Mouse (Mus musculus): ENCODE data around the gene Rnf187. TPM values are rescaled to one million over a fixed set of nuclear protein-coding genes. Genes with fewer than 3 reads are reported as not detected.

Rnf187 gene
- total and polyA plus RNA-seq, 3 experiments, result 280 to 3,830 (median 337) TPM

DNA sequence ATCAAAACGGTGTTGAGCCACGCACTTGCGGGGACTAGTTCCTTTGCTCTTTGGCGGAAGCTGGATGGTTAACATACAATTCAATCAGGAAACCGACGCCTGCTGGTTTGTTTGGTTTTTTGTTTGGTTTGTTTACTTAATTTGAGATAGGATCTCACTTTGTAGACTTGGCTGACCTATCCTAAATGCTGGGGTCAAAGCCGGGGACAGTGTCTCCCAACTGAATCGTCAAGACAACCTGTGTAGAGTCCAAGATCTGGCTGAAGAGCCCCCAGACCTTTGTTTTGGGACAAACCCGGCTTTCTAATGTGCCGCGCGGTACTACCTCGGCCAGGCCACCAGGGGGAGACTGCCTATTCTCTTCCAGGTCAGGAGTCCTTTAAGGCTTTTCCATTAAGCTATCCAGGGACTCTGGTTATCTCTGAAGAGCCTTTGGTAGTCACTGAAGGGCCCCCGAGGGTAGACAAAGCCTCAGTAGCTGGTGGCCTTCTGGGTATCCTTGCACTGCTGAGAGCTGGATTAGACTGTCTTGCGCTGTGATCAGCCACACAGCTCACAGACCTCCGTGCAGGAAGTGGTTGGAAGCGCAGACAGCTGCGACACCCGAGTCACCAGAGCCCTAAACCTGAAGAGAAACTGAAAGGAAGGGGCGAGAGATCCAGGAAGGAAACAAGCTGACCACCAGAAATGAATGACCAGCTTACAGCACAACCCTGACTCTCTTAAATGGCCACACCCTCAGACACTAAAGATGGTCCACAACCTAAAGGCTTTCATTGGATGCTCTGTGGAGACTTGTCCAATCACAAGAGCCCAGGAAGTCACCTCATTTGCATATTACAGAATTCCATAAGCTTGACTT, 10.7 kb downstream of the Rnf187 start (continued):
- TF ChIP-seq CTCF (IDR thresholded peaks at IDR 0.05 in 2 of 3, conservative IDR thresholded peaks at IDR 0.05 in 1 of 3; ENCODE audit: control insufficient read depth in 1 of 3, insufficient read depth in 1 of 3, low read depth in 2 of 3, low read length in 3 of 3, poor library complexity in 1 of 3, severe bottlenecking in 1 of 3) (peak; percentile 65 to 82 (median 74)), GATA1 (IDR thresholded peaks at IDR 0.05; ENCODE audit: low read depth, low read length) (0 out of 2 replicates have a peak, but pooled peaks have one; percentile 13), NELFE (IDR thresholded peaks at IDR 0.05; ENCODE audit: low read depth, low read length) (peak; percentile 73), CHD2 (IDR thresholded peaks at IDR 0.05; ENCODE audit: low read length) (peak; percentile 80), KAT2A (conservative IDR thresholded peaks at IDR 0.05; ENCODE audit: low read depth, low read length) (no peak), POLR2AphosphoS2 (IDR thresholded peaks at IDR 0.05; ENCODE audit: low read length) (peak; percentile 65; the same call in 1 of the 2 replicates), MYB (IDR thresholded peaks at IDR 0.05; ENCODE audit: low read depth, low read length) (no peak), NRF1 (IDR thresholded peaks at IDR 0.05; ENCODE audit: insufficient read depth, low read depth, low read length, poor library complexity, severe bottlenecking) (no peak), EP300 (IDR thresholded peaks at IDR 0.05; ENCODE audit: low read depth in 1 of 2, low read length in 2 of 2) (peak in 1 of 2 experiments; percentile 3; a peak in 1 of 4 replicates), POLR2A (IDR thresholded peaks at IDR 0.05; ENCODE audit: control insufficient read depth in 1 of 2, insufficient read depth in 1 of 2, low read depth in 1 of 2, low read length in 2 of 2, poor library complexity in 1 of 2) (peak in 1 of 2 experiments; percentile 82; a peak in 2 of 4 replicates), E2F4 (IDR thresholded peaks at IDR 0.05; ENCODE audit: borderline replicate concordance, low read depth, low read length) (0 out of 2 replicates have a peak, but pooled peaks have one; percentile 24), ELF1 (IDR thresholded peaks at IDR 0.05; ENCODE audit: low read depth, low read length) (no peak), SIN3A (IDR thresholded peaks at IDR 0.05; ENCODE audit: low read length) (peak; percentile 50), ZC3H11A (IDR thresholded peaks at IDR 0.05; ENCODE audit: low read depth, low read length) (0 out of 2 replicates have a peak, but pooled peaks have one; percentile 4), MXI1 (IDR thresholded peaks at IDR 0.05; ENCODE audit: low read depth, low read length) (peak; percentile 58; the same call in 1 of the 2 replicates), ZMIZ1 (IDR thresholded peaks at IDR 0.05; ENCODE audit: low read depth, low read length) (peak; percentile 87), TAL1 (IDR thresholded peaks at IDR 0.05; ENCODE audit: low read length) (no peak), RAD21 (IDR thresholded peaks at IDR 0.05; ENCODE audit: low read depth, low read length) (peak; percentile 40), TCF12 (IDR thresholded peaks at IDR 0.05; ENCODE audit: low read depth, low read length) (peak; percentile 62), RCOR1 (IDR thresholded peaks at IDR 0.05; ENCODE audit: low read depth, low read length) (no peak; the same call in 1 of the 2 replicates)

GRCm38 (mm10) chr11:58927053-58927452, 11.7 kb downstream of the Rnf187 start:
- H3K9me3 ChIP-seq (replicated peaks; ENCODE audit: insufficient read depth, low read length), result no peaks in the 10 kb centered on the region
- H3K36me3 ChIP-seq (ENCODE audit: control insufficient read depth in 1 of 2, insufficient read depth in 2 of 2, low read length in 2 of 2), result peaks cover 0 to 13% of the 10 kb centered on the region in 2 experiments; a peak in 2 of 4 replicates
- TF ChIP-seq TAL1 (IDR thresholded peaks at IDR 0.05; ENCODE audit: low read length) (no peak), TBP (IDR thresholded peaks at IDR 0.05; ENCODE audit: low read depth, low read length) (peak; percentile 97), MAFK (IDR thresholded peaks at IDR 0.05; ENCODE audit: borderline replicate concordance, low read depth, low read length) (peak; percentile 65; the same call in 1 of the 2 replicates), ZNF384 (IDR thresholded peaks at IDR 0.05; ENCODE audit: low read depth, low read length) (peak; percentile 66; the same call in 1 of the 2 replicates), E2F4 (IDR thresholded peaks at IDR 0.05; ENCODE audit: borderline replicate concordance, low read depth, low read length) (no peak)
- peak overlapping the region; percentile 54 for H3K9ac ChIP-seq (ENCODE audit: control insufficient read depth, low read depth, low read length, poor library complexity, severe bottlenecking)
- peak overlapping the region; percentile 29 to 72 for H3K4me3 ChIP-seq (ENCODE audit: control insufficient read depth in 1 of 2, insufficient read depth in 1 of 2, low read depth in 2 of 2, low read length in 2 of 2)
- peaks cover 4 to 15% of the 10 kb centered on the region in 2 experiments; a peak in 3 of 4 replicates for H3K4me1 ChIP-seq (ENCODE audit: control insufficient read depth in 1 of 2, insufficient read depth in 2 of 2, low read length in 2 of 2)
- H3K27ac ChIP-seq (ENCODE audit: control insufficient read depth, low read depth, low read length), result no peak overlapping the region
- peak; percentile 75 for DNase-seq (ENCODE audit: low read depth, low spot score)
- H3K27me3 ChIP-seq (ENCODE audit: control insufficient read depth in 1 of 2, insufficient read depth in 2 of 2, low read length in 2 of 2), result no peaks in the 10 kb centered on the region
- peaks cover 1% of the 10 kb centered on the region; the same call in 1 of the 2 replicates for H3K79me2 ChIP-seq (ENCODE audit: control insufficient read depth, insufficient read depth, low read length, poor library complexity)

Data from MEL (cell line).